Mouse (Mus musculus) embryonic stem cell, embryonic (primary cell): ENCODE data around the gene Cbx4.
"Not testable (repeated sequence)": the region's sequence is repeated elsewhere in the genome, so short reads cannot be mapped to it uniquely, and the experiment has no call there.

ENCODE experiments used
- CTCF ChIA-PET, 4 experiments: fragments of 300-600 bp in 2 of 4; fragments of 350-600 bp in 2 of 4; sonication (Branson Sonifier 250); formaldehyde crosslinking; loops; one replicate each; lab custom pipeline; 2022; ENCODE audit warnings: inconsistent platforms in 2 of 4; lab: Charles Lee
- POLR2A ChIA-PET, 4 experiments: fragments of 300-600 bp in 2 of 4; fragments of 350-600 bp in 2 of 4; sonication (Branson Sonifier 250); formaldehyde crosslinking; loops; one replicate each; lab custom pipeline; 2022; ENCODE audit warnings: antibody characterized with exemption in 4 of 4, inconsistent platforms in 1 of 4; lab: Charles Lee

The Cbx4 gene

GRCm38 (mm10) chr11:119122396-119122795, 36.4 kb upstream of the Cbx4 start:
- POLR2A ChIA-PET: interaction anchor here in 2 of 4 experiments (0.6 to 1.6 kb wide), 2 partner anchors 11 to 103 kb away, joined by 4 read pairs; no protein-coding TSS in a partner anchor
- CTCF ChIA-PET: no interaction called here

GRCm38 (mm10) chr11:119118905-119119304, 32.9 kb upstream of the Cbx4 start:
- CTCF ChIA-PET: interaction anchor here in 1 of 4 experiments (1.0 kb wide), 1 partner anchor 88 kb away, joined by 3 read pairs; no protein-coding TSS in a partner anchor

GRCm38 (mm10) chr11:119117945-119118344, 31.9 kb upstream of the Cbx4 start:
- CTCF ChIA-PET: interaction anchor here in 1 of 4 experiments (1.0 kb wide), 1 partner anchor 89 kb away, joined by 3 read pairs; no protein-coding TSS in a partner anchor
- POLR2A ChIA-PET: no interaction called here

More at GRCm38 (mm10) chr11:119118905-119119304, 32.9 kb upstream of the Cbx4 start:
- POLR2A ChIA-PET: interaction anchor here in 1 of 4 experiments (0.6 kb wide), 1 partner anchor 108 kb away, joined by 3 read pairs; no protein-coding TSS in a partner anchor

- ChIA-PET CTCF (interaction anchor here in 3 of 4 experiments (0.5 to 0.8 kb wide), 8 partner anchors 14 to 128 kb away, joined by 3 to 6 read pairs (median 4); no protein-coding TSS in a partner anchor), POLR2A (interaction anchor here in 3 of 4 experiments (0.7 to 0.9 kb wide), 4 partner anchors 31 to 827 kb away, joined by 3 to 4 read pairs (median 3); partner anchors contain the start of genes Cbx4 (in 1 of the 3) and Usp36 (in 1 of the 3))
Measured at GRCm38 (mm10) chr11:119116992-119117391, 31.0 kb upstream of the Cbx4 start.

- ChIA-PET POLR2A (no interaction called here), CTCF (interaction anchor here in 1 of 4 experiments (0.6 kb wide), 1 partner anchor 1004 kb away, joined by 5 read pairs; no protein-coding TSS in a partner anchor)
Measured at GRCm38 (mm10) chr11:119112721-119113120, 26.7 kb upstream of the Cbx4 start.

GRCm38 (mm10) chr11:119111345-119111744, 25.3 kb upstream of the Cbx4 start:
- POLR2A ChIA-PET: interaction anchor here in 3 of 4 experiments (0.6 to 1.4 kb wide), 9 partner anchors 11 to 1205 kb away, joined by 3 to 6 read pairs (median 3); partner anchors contain the start of gene Cbx4 (in 2 of the 3)
- CTCF ChIA-PET: interaction anchor here in 2 of 4 experiments (0.7 to 2.0 kb wide), 11 partner anchors 9 to 154 kb away, joined by 3 to 10 read pairs (median 3); no protein-coding TSS in a partner anchor

- ChIA-PET CTCF (interaction anchor here in 1 of 4 experiments (0.7 kb wide), 1 partner anchor 36 kb away, joined by 10 read pairs; no protein-coding TSS in a partner anchor), POLR2A (no interaction called here)
Measured at GRCm38 (mm10) chr11:119109415-119110071, 23.5 kb upstream of the Cbx4 start.

GRCm38 (mm10) chr11:119108573-119109263, 22.7 kb upstream of the Cbx4 start:
- POLR2A ChIA-PET: interaction anchor here in 1 of 4 experiments (0.6 kb wide), 1 partner anchor 124 kb away, joined by 3 read pairs; no protein-coding TSS in a partner anchor
- CTCF ChIA-PET: interaction anchor here in 1 of 4 experiments (0.7 kb wide), 1 partner anchor 37 kb away, joined by 10 read pairs; no protein-coding TSS in a partner anchor

GRCm38 (mm10) chr11:119106289-119106688, 20.3 kb upstream of the Cbx4 start:
- ChIA-PET CTCF (interaction anchor here in 1 of 4 experiments (1.2 kb wide), 1 partner anchor 15 kb away, joined by 3 read pairs; no protein-coding TSS in a partner anchor), POLR2A (interaction anchor here in 2 of 4 experiments (0.6 to 2.4 kb wide), 2 partner anchors 9 to 20 kb away, joined by 4 to 6 read pairs; partner anchors contain the start of gene Cbx4 (in 1 of the 2))

GRCm38 (mm10) chr11:119105748-119106147, 19.7 kb upstream of the Cbx4 start:
- POLR2A ChIA-PET: interaction anchor here in 2 of 4 experiments (0.6 to 2.4 kb wide), 4 partner anchors 8 to 103 kb away, joined by 3 to 6 read pairs (median 4); partner anchors contain the start of gene Cbx4 (in 1 of the 2)
- CTCF ChIA-PET: interaction anchor here in 2 of 4 experiments (0.8 to 1.2 kb wide), 3 partner anchors 12 to 14 kb away, joined by 3 read pairs; no protein-coding TSS in a partner anchor

GRCm38 (mm10) chr11:119105071-119105609, 19.1 kb upstream of the Cbx4 start:
- ChIA-PET CTCF (interaction anchor here in 2 of 4 experiments (0.8 to 1.2 kb wide), 3 partner anchors 12 to 14 kb away, joined by 3 read pairs; no protein-coding TSS in a partner anchor), POLR2A (interaction anchor here in 2 of 4 experiments (0.9 to 2.4 kb wide), 4 partner anchors 13 to 104 kb away, joined by 3 to 6 read pairs (median 3); partner anchors contain the start of gene Cbx4 (in 2 of the 2))

- ChIA-PET POLR2A (interaction anchor here in 2 of 4 experiments (0.9 to 2.4 kb wide), 2 partner anchors 18 kb away, joined by 3 to 6 read pairs; partner anchors contain the start of gene Cbx4 (in 2 of the 2)), CTCF (no interaction called here)
Measured at GRCm38 (mm10) chr11:119103991-119104390, 18.0 kb upstream of the Cbx4 start.

GRCm38 (mm10) chr11:119100355-119100754, 14.3 kb upstream of the Cbx4 start:
- CTCF ChIA-PET: interaction anchor here in 1 of 4 experiments (0.6 to 1.6 kb wide), 2 partner anchors 16 to 18 kb away, joined by 4 read pairs; no protein-coding TSS in a partner anchor
- POLR2A ChIA-PET: not testable (repeated sequence)

- POLR2A ChIA-PET: interaction anchor here in 1 of 4 experiments (0.7 kb wide), 1 partner anchor 62 kb away, joined by 3 read pairs; no protein-coding TSS in a partner anchor
- CTCF ChIA-PET: interaction anchor here in 2 of 4 experiments (0.5 to 1.5 kb wide), 4 partner anchors 9 to 829 kb away, joined by 3 to 4 read pairs (median 3); no protein-coding TSS in a partner anchor
Measured at GRCm38 (mm10) chr11:119098202-119098601, 12.2 kb upstream of the Cbx4 start.

- ChIA-PET POLR2A (no interaction called here), CTCF (interaction anchor here (0.6 to 1.1 kb wide), 4 partner anchors 10 to 784 kb away, joined by 3 to 7 read pairs (median 3); partner anchors contain the start of gene Cbx4 (in 1 of the 4))
Measured at GRCm38 (mm10) chr11:119095441-119095840, 9.4 kb upstream of the Cbx4 start.

GRCm38 (mm10) chr11:119093322-119093721, 7.3 kb upstream of the Cbx4 start:
- CTCF ChIA-PET: interaction anchor here in 1 of 4 experiments (0.7 to 2.4 kb wide), 3 partner anchors 12 to 97 kb away, joined by 3 to 8 read pairs (median 5); no protein-coding TSS in a partner anchor
- POLR2A ChIA-PET: interaction anchor here in 2 of 4 experiments (0.6 to 1.2 kb wide), 4 partner anchors 36 to 159 kb away, joined by 3 read pairs; partner anchors contain the start of gene Cbx2 (in 1 of the 2)

GRCm38 (mm10) chr11:119092286-119092685, 6.3 kb upstream of the Cbx4 start:
- ChIA-PET POLR2A (interaction anchor here in 2 of 4 experiments (0.6 to 1.7 kb wide), 7 partner anchors 13 to 69 kb away, joined by 3 to 8 read pairs (median 3); partner anchors contain the start of gene Cbx2 (in 1 of the 2)), CTCF (interaction anchor here (0.6 to 2.4 kb wide), 22 partner anchors 10 to 175 kb away, joined by 3 to 18 read pairs (median 5); partner anchors contain the start of gene Gaa (in 1 of the 4))
